Comparison of ENCODE assay signal across 8 mouse cellular contexts in the genomic region with DNA sequence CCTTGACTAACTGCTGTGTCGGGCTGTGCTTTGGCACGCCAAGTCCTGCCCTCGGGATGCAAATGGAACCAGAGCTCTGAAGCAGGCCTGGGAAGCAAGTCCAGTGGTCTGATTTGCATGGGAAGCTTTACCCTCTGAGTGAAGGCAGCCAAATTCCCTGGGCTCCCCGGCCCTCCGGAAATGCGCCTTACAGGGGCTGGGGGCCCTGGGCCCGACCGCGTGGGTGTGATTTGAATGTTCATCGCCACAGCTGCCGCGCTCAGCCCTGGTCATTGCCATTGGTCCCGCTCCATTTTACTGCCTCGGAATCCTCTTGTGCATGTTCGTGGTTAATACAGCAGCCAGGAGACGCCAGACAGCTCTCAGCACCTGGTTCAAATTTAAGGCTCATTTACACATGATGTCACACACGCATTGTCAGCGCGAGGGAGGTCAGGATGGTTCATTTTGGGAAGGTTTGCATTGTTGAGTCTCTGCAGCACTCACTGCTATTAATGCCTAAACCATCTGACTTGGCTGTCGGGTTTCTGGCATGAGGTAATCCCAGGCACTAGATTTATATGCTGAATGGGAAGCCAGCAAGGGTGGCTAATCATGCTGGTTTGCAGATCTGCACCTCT.
A peak's percentile ranks its signal among the peaks of the same experiment; 100 is the strongest.
DNase-seq lines count a peak whose midpoint lies in the region; ATAC-seq and TF ChIP-seq lines count a peak whose summit lies in the region.

No protein-coding gene starts in this region.

- H3K9me3 ChIP-seq in lung, embryonic 15.5 days = no peaks in the 10 kb centered on the region
- H3K9me3 ChIP-seq in hindbrain, embryonic 10.5 days = no peaks in the 10 kb centered on the region

- no peak for DNase-seq in lung, postnatal 14 days
- peak; percentile 68 for DNase-seq in embryo, embryonic 11.5 days (ENCODE audit: low read depth, low spot score)
- peak; percentile 39 for DNase-seq in hindbrain, embryonic 10.5 days (ENCODE audit: low spot score)
- DNase-seq in neural tube, embryonic 10.5 days (ENCODE audit: extremely low spot score, low spot score) = peak; percentile 69
- no peak for DNase-seq in c-Kit-positive CD71-positive TER-119-positive erythroid progenitor cells, embryonic 14.5 days (ENCODE audit: low spot score)
- no peak for DNase-seq in cerebellum, adult 11 months
- DNase-seq in left cerebral cortex, adult 2 months (ENCODE audit: extremely low spot score in 1 of 2, low spot score in 2 of 2) = no peak

- H3K36me3 ChIP-seq in lung, embryonic 15.5 days = no peaks in the 10 kb centered on the region
- no peaks in the 10 kb centered on the region for H3K36me3 ChIP-seq in hindbrain, embryonic 10.5 days

- no peak overlapping the region for H3K27ac ChIP-seq in lung, embryonic 15.5 days
- peak overlapping the region; percentile 69; the same call in 1 of the 2 replicates for H3K27ac ChIP-seq in hindbrain, embryonic 10.5 days
- H3K27ac ChIP-seq in left cerebral cortex, adult 2 months = no peak overlapping the region

- H3K4me1 ChIP-seq in lung, embryonic 15.5 days = peaks cover 9% of the 10 kb centered on the region
- peaks cover 16% of the 10 kb centered on the region for H3K4me1 ChIP-seq in hindbrain, embryonic 10.5 days (replicated peaks)

- TF ChIP-seq CTCF in left cerebral cortex, adult 2 months (IDR thresholded peaks at IDR 0.05) = no peak

- no peak overlapping the region for H3K4me3 ChIP-seq in lung, embryonic 15.5 days
- no peak overlapping the region for H3K4me3 ChIP-seq in hindbrain, embryonic 10.5 days
- no peak overlapping the region for H3K4me3 ChIP-seq in left cerebral cortex, adult 2 months

- 23% methylated on average over 20 of the region's 20 CpGs for WGBS in lung, embryonic 15.5 days
- WGBS in hindbrain, embryonic 10.5 days = 29% methylated on average over 20 of the region's 20 CpGs

- peak; percentile 19; the same call in 1 of the 2 replicates for ATAC-seq in lung, embryonic 15.5 days (ENCODE audit: borderline replicate concordance, extremely low read depth, low FRiP score, low TSS enrichment)

- H3K27me3 ChIP-seq in lung, embryonic 15.5 days = no peaks in the 10 kb centered on the region
- H3K27me3 ChIP-seq in hindbrain, embryonic 10.5 days (ENCODE audit: insufficient read depth, poor library complexity, severe bottlenecking) = no peaks in the 10 kb centered on the region

- intact Hi-C loops in left cerebral cortex, adult 2 months (cut with DNase I) = no loop called here

- H3K9ac ChIP-seq in lung, embryonic 15.5 days = no peak overlapping the region

- H3K4me2 ChIP-seq in lung, embryonic 15.5 days = peak overlapping the region; percentile 29; the same call in 1 of the 2 replicates

Comparison
In these comparisons a context has a peak if more than half of its experiments do, and no peak if none do; other contexts are left out.
1. DNase-seq: peak in embryo, embryonic 11.5 days (single experiment), hindbrain, embryonic 10.5 days (single experiment) and neural tube, embryonic 10.5 days (single experiment); none in lung, postnatal 14 days (single experiment), c-Kit-positive CD71-positive TER-119-positive erythroid progenitor cells, embryonic 14.5 days (single experiment), cerebellum, adult 11 months (single experiment) and left cerebral cortex, adult 2 months (0 of 2).